Mouse (Mus musculus) liver, embryonic 14.5 days (tissue): ENCODE data around the gene Selenoh. TPM values are rescaled to one million over a fixed set of nuclear protein-coding genes. Genes with fewer than 3 reads are reported as not detected.

Source experiments
- ATAC-seq: fragments of 200-750 bp; cut with Nextera tagmentation; 2 replicates; pipeline ENCODE4 v1.8.0; 2017; ENCODE audit warnings: moderate number of reproducible peaks, mild to moderate bottlenecking, moderate library complexity; ENCODE audit not compliant: insufficient read depth
- DNase-seq, 3 experiments: peaks; one replicate each; pipeline ENCODE4 v3.0.0-alpha.2; 2012 to 2013; ENCODE audit warnings: low read depth in 3 of 3, low spot score in 3 of 3
- H3K27ac ChIP-seq: fragments of 300-500 bp; sonication (generic); 2 replicates; pipeline ENCODE4 v1.5.1; 2014; ENCODE audit warnings: moderate library complexity, mild to moderate bottlenecking, control low read depth, inconsistent platforms
- H3K27me3 ChIP-seq: fragments of 300-500 bp; sonication (generic); 2 replicates; pipeline ENCODE4 v1.6.1; 2014; ENCODE audit warnings: mild to moderate bottlenecking, low read length, moderate library complexity; ENCODE audit not compliant: control insufficient read depth, insufficient read depth
- H3K36me3 ChIP-seq: fragments of 300-500 bp; sonication (generic); replicated peaks from 2 replicates; pipeline ENCODE4 v1.6.1; 2014; ENCODE audit warnings: low read depth; ENCODE audit not compliant: control insufficient read depth, insufficient read depth
- H3K4me1 ChIP-seq, 2 experiments: fragments of 200-500 bp in 1 of 2; fragments of 300-500 bp in 1 of 2; sonication (generic) in 1 of 2; replicated peaks; 2 replicates each; pipeline ENCODE4 v1.6.1; 2012 to 2014; ENCODE audit warnings: antibody characterized with exemption in 1 of 2, inconsistent platforms in 1 of 2, low read length in 1 of 2; ENCODE audit not compliant: control insufficient read depth in 2 of 2, insufficient read depth in 2 of 2
- H3K4me2 ChIP-seq: fragments of 300-500 bp; sonication (generic); 2 replicates; pipeline ENCODE4 v1.6.1; 2014; ENCODE audit warnings: low read depth, mild to moderate bottlenecking, control low read depth, moderate library complexity
- H3K4me3 ChIP-seq, 2 experiments: fragments of 200-500 bp in 1 of 2; fragments of 300-500 bp in 1 of 2; sonication (generic) in 1 of 2; 2 replicates each; pipeline ENCODE4 v1.5.1; 2012 to 2014; ENCODE audit warnings: low read depth in 2 of 2, low read length in 2 of 2, mild to moderate bottlenecking in 2 of 2, control low read depth in 1 of 2, inconsistent platforms in 1 of 2, moderate library complexity in 1 of 2; ENCODE audit not compliant: insufficient read depth in 1 of 2
- H3K9ac ChIP-seq: fragments of 300-500 bp; sonication (generic); replicated peaks from 2 replicates; pipeline ENCODE4 v1.6.1; 2014; ENCODE audit warnings: mild to moderate bottlenecking, control low read depth, moderate library complexity
- H3K9me3 ChIP-seq: fragments of 300-500 bp; sonication (generic); 2 replicates; pipeline ENCODE4 v1.6.1; 2016; ENCODE audit warnings: low read length, mixed read lengths; ENCODE audit not compliant: control insufficient read depth
- CTCF ChIP-seq: IDR thresholded peaks from 2 replicates; pipeline ENCODE4 v1.5.1; 2016; ENCODE audit warnings: antibody characterized with exemption, low read depth, control low read depth
- EP300 ChIP-seq: IDR thresholded peaks from 2 replicates; pipeline ENCODE4 v1.6.1; 2016; ENCODE audit warnings: antibody characterized with exemption, low read depth
- WGBS: fragments of 180-500 bp; shearing (Covaris S2); extraction: QIAGEN DNeasy Blood & Tissue Kit; methylation state at CpG from one replicate; pipeline ENCODE4 v1.1.7; 2014; ENCODE audit not compliant: insufficient replicate concordance; 5-methylcytosine and 5-hydroxymethylcytosine counted together
- polyA plus RNA-seq, 2 experiments: library from polyadenylated mRNA; depleted of rRNA in 1 of 2; stranded (reverse) in 1 of 2; unstranded in 1 of 2; fragments of >200 nt; fragmentation: Nextera tagmentation in 1 of 2; extraction: Ambion mirVana in 1 of 2; gene quantifications; 2 replicates each; pipeline versions ENCODE4 v1.2.1 to v1.2.3; 2012 to 2014

The Selenoh gene
- polyA plus RNA-seq, 2 experiments, result 97.8 to 115 TPM

DNA sequence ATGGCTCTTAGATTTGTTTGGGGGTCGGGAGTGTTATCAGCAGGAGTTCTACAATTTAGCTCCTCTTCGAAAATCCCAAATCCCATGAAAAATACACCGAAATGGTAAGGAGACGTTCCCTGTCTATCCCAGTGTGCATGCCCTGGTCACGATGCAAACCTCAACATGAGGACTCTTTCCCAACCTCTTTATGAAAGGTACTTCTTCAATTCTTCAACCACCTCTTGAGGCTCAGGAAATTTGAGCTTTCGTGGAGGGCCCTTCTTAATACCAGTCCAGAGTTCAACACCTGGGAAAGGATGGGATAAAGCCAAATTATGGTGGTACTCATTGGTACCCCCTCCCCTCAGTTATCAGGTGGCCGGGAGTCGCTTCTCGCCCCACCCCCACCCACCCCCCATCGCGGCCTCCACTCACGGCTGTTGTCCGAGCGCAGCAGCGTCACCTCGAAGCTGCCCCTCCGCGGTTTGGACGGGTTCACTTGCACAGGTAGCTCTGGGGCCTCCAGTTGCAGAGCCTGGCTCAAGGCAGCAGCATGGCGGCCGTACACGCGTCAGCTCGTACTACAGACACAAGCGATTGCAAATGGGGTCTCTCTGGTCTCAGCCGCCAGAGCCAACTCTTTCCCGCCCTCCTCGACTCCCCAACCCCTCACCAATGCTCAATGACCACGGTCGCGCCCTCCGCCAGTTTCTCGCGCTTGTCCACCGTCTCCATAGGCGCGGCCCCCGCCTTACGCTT is 572 bp downstream of the Selenoh start:
- Histone ChIP-seq H3K9me3 (no peaks in the 10 kb centered on the region), H3K4me3 (peak overlapping the region; percentile 90 to 96), H3K27me3 (no peaks in the 10 kb centered on the region), H3K27ac (peak overlapping the region; percentile 52; the same call in 1 of the 2 replicates), H3K4me2 (peak overlapping the region; percentile 85), H3K4me1 (peaks cover 3 to 7% of the 10 kb centered on the region in 2 experiments; a peak in 2 of 4 replicates), H3K9ac (peak overlapping the region; percentile 86), H3K36me3 (peaks cover 23% of the 10 kb centered on the region)
- TF ChIP-seq CTCF (no peak), EP300 (no peak)
- no peak for DNase-seq
- 3% methylated on average over 39 of the region's 39 CpGs for WGBS
- peak; percentile 65 for ATAC-seq

DNA sequence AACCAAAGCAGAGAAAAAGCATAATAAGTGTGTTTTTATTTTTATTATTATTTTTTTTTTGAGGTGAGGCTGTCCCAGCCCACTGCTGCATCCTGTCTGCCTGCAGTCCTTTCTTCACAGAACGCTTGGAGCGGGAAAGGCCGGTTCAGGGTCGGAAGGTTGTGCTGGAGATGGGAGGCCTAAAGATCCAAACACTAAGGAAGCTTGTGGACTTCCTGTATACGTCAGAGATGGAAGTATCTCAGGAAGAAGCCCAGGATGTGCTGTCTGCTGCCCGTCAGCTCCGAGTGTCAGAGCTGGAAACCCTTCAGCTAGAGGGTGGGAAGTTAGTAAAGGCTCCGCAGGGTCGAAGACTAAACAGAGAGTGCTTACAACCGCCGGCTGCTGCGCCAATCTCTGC is 4.5 kb downstream of the Selenoh start:
- peaks cover 3 to 6% of the 10 kb centered on the region in 2 experiments; a peak in 2 of 4 replicates for H3K4me1 ChIP-seq
- no peak overlapping the region for H3K4me3 ChIP-seq
- H3K4me2 ChIP-seq, result no peak overlapping the region
- WGBS, result 46% methylated on average over 12 of the region's 12 CpGs
- DNase-seq (no peak), ATAC-seq (no peak)
- H3K27me3 ChIP-seq, result no peaks in the 10 kb centered on the region
- no peaks in the 10 kb centered on the region for H3K9me3 ChIP-seq
- no peak for TF ChIP-seq EP300
- TF ChIP-seq CTCF, result no peak
- no peak overlapping the region for H3K9ac ChIP-seq
- H3K27ac ChIP-seq, result no peak overlapping the region
- H3K36me3 ChIP-seq, result no peaks in the 10 kb centered on the region; the same call in 1 of the 2 replicates

DNA sequence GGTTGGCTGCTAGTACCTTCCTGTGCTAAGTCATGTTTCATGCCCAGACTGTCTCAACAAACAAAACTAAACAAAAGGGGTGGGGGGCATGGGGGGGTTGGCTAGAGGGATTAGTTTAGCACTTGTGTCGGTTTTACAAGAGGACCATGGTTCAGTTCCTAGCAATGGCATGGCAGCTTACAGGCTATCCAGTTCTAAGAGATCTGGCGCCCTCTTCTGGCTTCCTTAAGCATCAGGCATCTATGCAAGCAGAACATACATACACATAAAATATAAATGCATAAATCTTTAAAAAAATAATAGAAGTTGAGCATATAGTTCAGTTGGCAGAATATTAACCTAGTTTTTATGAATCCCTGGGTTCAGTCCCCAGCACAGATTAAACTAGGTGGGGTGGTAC is 7.7 kb downstream of the Selenoh start:
- Histone ChIP-seq H3K9ac (no peak overlapping the region), H3K27ac (no peak overlapping the region), H3K9me3 (no peaks in the 10 kb centered on the region), H3K4me1 (no peaks in the 10 kb centered on the region), H3K27me3 (no peaks in the 10 kb centered on the region), H3K36me3 (no peaks in the 10 kb centered on the region), H3K4me3 (no peak overlapping the region), H3K4me2 (no peak overlapping the region)
- WGBS, result 23% methylated on average over 2 of the region's 2 CpGs
- peak; percentile 72 for TF ChIP-seq CTCF
- no peak for TF ChIP-seq EP300
- peak in 1 of 3 experiments; percentile 60 for DNase-seq
- ATAC-seq, result no peak

DNA sequence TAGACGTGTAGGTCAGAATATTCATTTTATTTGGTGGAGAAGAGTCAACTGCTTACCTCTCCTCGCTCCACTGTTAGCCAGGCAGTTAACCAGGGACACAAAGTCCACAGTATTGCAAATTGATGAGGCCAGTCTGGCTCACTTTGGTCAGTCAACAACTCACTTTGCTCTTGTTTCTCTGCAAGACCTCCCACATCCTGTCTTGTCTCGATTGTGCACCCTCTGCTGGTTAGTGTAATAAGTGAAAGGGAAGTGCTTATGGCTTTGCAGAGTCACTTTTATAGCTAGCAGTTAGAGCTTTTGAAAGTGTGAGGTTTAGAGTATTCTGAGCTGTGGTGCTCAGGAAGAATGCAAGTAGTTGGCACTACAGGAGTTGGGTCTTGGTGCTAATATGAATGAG is 10.3 kb downstream of the Selenoh start:
- Histone ChIP-seq H3K4me2 (no peak overlapping the region), H3K9ac (no peak overlapping the region), H3K4me3 (no peak overlapping the region), H3K27me3 (no peaks in the 10 kb centered on the region), H3K27ac (no peak overlapping the region), H3K36me3 (no peaks in the 10 kb centered on the region), H3K9me3 (no peaks in the 10 kb centered on the region), H3K4me1 (no peaks in the 10 kb centered on the region)
- 43% methylated on average over 3 of the region's 3 CpGs for WGBS
- ATAC-seq (peak; percentile 68), DNase-seq (no peak)
- no peak for TF ChIP-seq EP300
- TF ChIP-seq CTCF, result peak; percentile 69

DNA sequence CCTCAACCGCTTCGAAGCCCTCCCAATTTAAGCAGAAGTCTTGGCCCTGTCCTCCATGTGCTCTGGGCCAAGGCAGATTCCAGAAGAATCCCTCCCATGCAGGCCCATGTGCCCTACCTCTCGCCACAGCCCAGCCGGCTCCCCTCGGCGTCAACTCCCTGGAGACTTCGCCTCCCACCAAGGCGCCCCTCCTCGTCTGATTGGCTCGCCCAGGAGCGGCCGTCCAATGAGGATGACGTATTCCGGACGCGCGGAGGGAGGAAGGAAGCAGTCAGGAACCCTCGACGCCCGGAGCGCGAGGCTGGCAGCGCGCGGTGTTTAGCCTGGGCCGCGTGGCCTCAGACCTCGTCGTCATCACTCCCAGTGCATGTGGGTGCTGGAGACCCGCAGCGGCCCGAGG is 11.8 kb downstream of the Selenoh start, which contains the start of gene Btbd18:
Btbd18 (plus strand) TSS at position 274 of the 400 bp plus-strand sequence.
- no peaks in the 10 kb centered on the region for H3K9me3 ChIP-seq
- 84% methylated on average over 32 of the region's 32 CpGs for WGBS
- no peaks in the 10 kb centered on the region for H3K27me3 ChIP-seq
- ATAC-seq (0 out of 2 replicates have a peak, but pooled peaks have one; percentile 19), DNase-seq (no peak)
- no peaks in the 10 kb centered on the region for H3K4me1 ChIP-seq
- H3K27ac ChIP-seq, result no peak within 1 kb of the TSS
- no peak within 1 kb of the TSS for H3K4me3 ChIP-seq
- no peak within 1 kb of the TSS for H3K4me2 ChIP-seq
- H3K9ac ChIP-seq, result no peak within 1 kb of the TSS
- H3K36me3 ChIP-seq, result no peaks in the 10 kb centered on the region
- TF ChIP-seq EP300 (no peak), CTCF (no peak)
